Mouse (Mus musculus) small intestine, adult 2 months (tissue): Measurements from ENCODE around the gene Agmo. TPM values are rescaled to one million over a fixed set of nuclear protein-coding genes. Genes with fewer than 3 reads are reported as not detected.

Experiments used
- H3K27ac ChIP-seq: fragments of 200-500 bp; 2 replicates; pipeline ENCODE4 v1.5.1; 2012; ENCODE audit warnings: low read depth, low read length, control low read depth, inconsistent platforms; ENCODE audit not compliant: insufficient read depth
- H3K27me3 ChIP-seq: fragments of 200-500 bp; 2 replicates; pipeline ENCODE4 v1.6.1; 2012; ENCODE audit warnings: mild to moderate bottlenecking, moderate library complexity, low read length, inconsistent platforms; ENCODE audit not compliant: control insufficient read depth, insufficient read depth
- H3K36me3 ChIP-seq: fragments of 200-500 bp; 2 replicates; pipeline ENCODE4 v1.6.1; 2012; ENCODE audit warnings: mild to moderate bottlenecking, low read length, control low read depth, inconsistent platforms; ENCODE audit not compliant: control insufficient read depth, insufficient read depth
- H3K4me1 ChIP-seq: fragments of 200-500 bp; 2 replicates; pipeline ENCODE4 v1.6.1; 2012; ENCODE audit warnings: low read length, inconsistent platforms, mixed read lengths; ENCODE audit not compliant: control insufficient read depth, insufficient read depth, insufficient read length
- H3K4me3 ChIP-seq: fragments of 200-500 bp; 2 replicates; pipeline ENCODE4 v1.5.1; 2012; ENCODE audit warnings: low read depth, mild to moderate bottlenecking, control low read depth, inconsistent platforms, low read length, moderate library complexity
- CTCF ChIP-seq: fragments of 200-500 bp; IDR thresholded peaks from 2 replicates; pipeline ENCODE4 v1.5.1; 2012; ENCODE audit warnings: low read depth, mild to moderate bottlenecking, control low read depth, inconsistent platforms, low read length, moderate library complexity, mixed read lengths; ENCODE audit not compliant: insufficient replicate concordance, insufficient read length; ENCODE audit errors: extremely low read depth
- POLR2A ChIP-seq: fragments of 200-500 bp; IDR thresholded peaks from 2 replicates; pipeline ENCODE4 v1.6.1; 2012; ENCODE audit warnings: low read depth, mild to moderate bottlenecking, control low read depth, inconsistent platforms, low read length, moderate library complexity
- WGBS: fragments of 180-500 bp; shearing (Covaris S2); methylation state at CpG from one replicate; pipeline ENCODE4 v1.1.7; 2018; 5-methylcytosine and 5-hydroxymethylcytosine counted together
- polyA plus RNA-seq: library from polyadenylated mRNA; depleted of rRNA; stranded (reverse); fragments of >200 nt; gene quantifications from 2 replicates; pipeline ENCODE4 v1.2.3, GENCODE M21; 2012

Agmo gene
- polyA plus RNA-seq, 1 experiment: 20.4 TPM

DNA sequence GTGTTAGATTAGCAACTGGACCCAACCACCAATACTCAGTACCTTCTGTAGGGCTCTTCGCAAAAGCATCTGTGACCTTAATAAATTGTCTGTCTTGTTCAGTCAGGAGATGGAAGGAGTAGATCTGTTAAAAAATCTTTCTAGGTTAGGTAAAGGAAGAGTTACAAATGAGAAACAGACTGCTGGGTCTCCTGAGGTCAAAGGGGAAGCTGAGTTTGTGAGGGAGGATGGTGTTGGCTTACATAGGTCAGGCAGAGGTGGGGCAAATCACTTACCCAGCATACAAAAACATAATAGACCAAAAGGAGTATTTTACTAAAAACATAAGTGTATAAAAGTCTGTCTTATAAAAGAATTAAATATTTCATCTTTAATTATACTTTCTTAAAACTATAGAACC, 69.3 kb downstream of the Agmo start:
- Histone ChIP-seq H3K36me3 (no peaks in the 10 kb centered on the region), H3K27ac (no peak overlapping the region), H3K4me1 (no peaks in the 10 kb centered on the region), H3K27me3 (no peaks in the 10 kb centered on the region), H3K4me3 (no peak overlapping the region)
- WGBS: 92% methylated on average over 1 of the region's 1 CpGs
- TF ChIP-seq CTCF (no peak), POLR2A (no peak)

- no peak overlapping the region for H3K4me3 ChIP-seq
- no peaks in the 10 kb centered on the region for H3K4me1 ChIP-seq
- no peaks in the 10 kb centered on the region for H3K27me3 ChIP-seq
- WGBS: 73% methylated on average over 3 of the region's 3 CpGs
- H3K36me3 ChIP-seq: no peaks in the 10 kb centered on the region
- TF ChIP-seq POLR2A: no peak
- no peak for TF ChIP-seq CTCF
- H3K27ac ChIP-seq: no peak overlapping the region
Measured at GRCm38 (mm10) chr12:37322860-37323259, 81.4 kb downstream of the Agmo start.

- no peak for TF ChIP-seq CTCF
- TF ChIP-seq POLR2A: no peak
- Histone ChIP-seq H3K4me3 (no peak overlapping the region), H3K27ac (no peak overlapping the region), H3K36me3 (no peaks in the 10 kb centered on the region), H3K4me1 (no peaks in the 10 kb centered on the region), H3K27me3 (no peaks in the 10 kb centered on the region)
- WGBS: 81% methylated on average over 5 of the region's 5 CpGs
Measured at GRCm38 (mm10) chr12:37334987-37335386, 93.5 kb downstream of the Agmo start.

DNA sequence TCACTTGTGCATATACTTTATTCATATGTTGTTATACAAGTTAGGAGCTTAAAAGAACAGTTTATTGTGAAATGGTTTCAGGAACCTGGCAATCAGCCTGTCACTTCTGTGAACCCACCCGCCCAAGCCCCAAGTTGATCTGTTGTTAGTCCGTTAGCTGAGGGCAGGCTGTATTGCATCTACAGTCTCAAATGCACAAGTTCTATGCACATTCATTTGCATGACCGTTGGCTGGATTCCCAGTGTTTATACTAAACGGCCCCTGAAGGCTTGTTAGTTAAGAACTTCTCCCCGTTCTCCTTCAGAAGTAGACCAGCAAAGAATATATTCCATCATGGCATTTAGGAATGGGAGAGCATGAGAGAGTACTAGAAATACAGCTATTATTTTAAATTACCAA, 102.8 kb downstream of the Agmo start:
- TF ChIP-seq POLR2A (no peak), CTCF (no peak)
- WGBS: 45% methylated on average over 5 of the region's 5 CpGs
- H3K27me3 ChIP-seq: no peaks in the 10 kb centered on the region
- no peaks in the 10 kb centered on the region for H3K4me1 ChIP-seq
- no peak overlapping the region for H3K4me3 ChIP-seq
- no peak overlapping the region for H3K27ac ChIP-seq
- no peaks in the 10 kb centered on the region for H3K36me3 ChIP-seq

DNA sequence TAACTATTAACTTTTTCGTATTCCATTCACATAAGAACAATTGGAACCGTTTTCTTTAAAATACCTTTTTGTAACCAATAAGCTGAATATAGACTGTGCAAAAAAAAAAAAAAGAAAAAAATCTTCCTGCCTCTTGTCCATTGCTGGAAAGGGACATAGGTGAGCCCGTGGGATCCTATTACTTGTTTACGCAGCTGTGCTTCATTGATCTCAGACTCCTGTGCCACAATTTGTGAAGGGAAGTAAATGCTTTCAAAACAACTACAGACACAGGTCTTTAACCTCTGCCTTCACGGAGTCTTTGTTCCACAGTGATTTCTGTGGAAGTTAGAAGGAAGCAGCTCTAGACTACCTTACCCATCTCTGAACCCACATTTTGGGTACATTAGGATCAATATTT, 104.3 kb downstream of the Agmo start:
- no peak overlapping the region for H3K4me3 ChIP-seq
- no peaks in the 10 kb centered on the region for H3K4me1 ChIP-seq
- 52% methylated on average over 5 of the region's 5 CpGs for WGBS
- no peak overlapping the region for H3K27ac ChIP-seq
- H3K36me3 ChIP-seq: no peaks in the 10 kb centered on the region
- TF ChIP-seq POLR2A (no peak), CTCF (no peak)
- no peaks in the 10 kb centered on the region for H3K27me3 ChIP-seq

DNA sequence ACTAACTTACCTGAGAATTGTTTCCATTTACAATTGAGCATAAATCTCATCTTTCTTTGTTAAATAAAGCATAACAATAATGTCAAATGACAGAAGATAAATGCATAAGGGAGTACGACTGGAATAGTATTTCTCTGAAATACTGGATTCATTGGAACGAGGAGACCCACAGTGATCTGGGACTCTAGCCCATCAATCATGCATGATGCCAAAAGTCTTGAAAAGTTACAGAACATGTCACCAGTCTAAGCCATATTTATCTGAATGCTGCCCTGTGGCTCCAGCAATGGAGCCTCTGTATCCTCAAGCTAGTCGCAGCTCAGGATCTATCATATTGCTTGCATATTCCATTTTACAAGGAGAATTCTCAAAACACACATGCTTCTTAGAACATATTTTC, 150.9 kb downstream of the Agmo start:
- TF ChIP-seq CTCF (no peak), POLR2A (no peak)
- H3K36me3 ChIP-seq: 0 out of 2 replicates have a peak, but pooled peaks cover 1% of the 10 kb centered on the region
- H3K4me3 ChIP-seq: no peak overlapping the region
- no peaks in the 10 kb centered on the region for H3K4me1 ChIP-seq
- no peaks in the 10 kb centered on the region for H3K27me3 ChIP-seq
- 86% methylated on average over 3 of the region's 3 CpGs for WGBS
- no peak overlapping the region for H3K27ac ChIP-seq

DNA sequence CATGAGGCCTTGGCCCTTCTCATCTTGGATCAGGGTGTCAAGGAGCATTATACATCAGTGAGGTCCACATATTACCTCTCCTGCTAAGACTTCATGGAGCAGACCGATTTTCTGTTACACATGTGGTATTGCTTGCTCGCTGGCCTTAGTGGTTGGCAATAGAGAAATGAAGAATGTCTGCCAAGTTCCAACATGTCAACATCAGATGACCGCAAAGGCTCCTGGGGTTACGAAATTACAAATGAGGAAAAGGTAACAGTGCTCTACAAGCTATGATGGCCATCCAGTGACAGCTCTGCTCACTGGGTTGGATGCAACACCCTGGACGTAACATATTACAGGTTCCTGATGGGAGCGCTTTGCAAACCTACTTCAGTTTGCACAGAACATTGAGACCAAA, 161.1 kb downstream of the Agmo start:
- Histone ChIP-seq H3K27ac (no peak overlapping the region), H3K36me3 (0 out of 2 replicates have a peak, but pooled peaks cover 4% of the 10 kb centered on the region), H3K4me3 (no peak overlapping the region), H3K4me1 (no peaks in the 10 kb centered on the region), H3K27me3 (no peaks in the 10 kb centered on the region)
- no peak for TF ChIP-seq POLR2A
- WGBS: 94% methylated on average over 6 of the region's 6 CpGs

GRCm38 (mm10) chr12:37426350-37426749, 184.9 kb downstream of the Agmo start:
- H3K4me1 ChIP-seq: no peaks in the 10 kb centered on the region
- H3K4me3 ChIP-seq: no peak overlapping the region
- no peak for TF ChIP-seq CTCF
- TF ChIP-seq POLR2A: no peak
- no peaks in the 10 kb centered on the region for H3K27me3 ChIP-seq
- 0 out of 2 replicates have a peak, but pooled peaks cover 1% of the 10 kb centered on the region for H3K36me3 ChIP-seq
- WGBS: 84% methylated on average over 5 of the region's 5 CpGs
- H3K27ac ChIP-seq: no peak overlapping the region
